Mouse (Mus musculus): ENCODE results near the gene Sik2.

Sik2 gene

DNA sequence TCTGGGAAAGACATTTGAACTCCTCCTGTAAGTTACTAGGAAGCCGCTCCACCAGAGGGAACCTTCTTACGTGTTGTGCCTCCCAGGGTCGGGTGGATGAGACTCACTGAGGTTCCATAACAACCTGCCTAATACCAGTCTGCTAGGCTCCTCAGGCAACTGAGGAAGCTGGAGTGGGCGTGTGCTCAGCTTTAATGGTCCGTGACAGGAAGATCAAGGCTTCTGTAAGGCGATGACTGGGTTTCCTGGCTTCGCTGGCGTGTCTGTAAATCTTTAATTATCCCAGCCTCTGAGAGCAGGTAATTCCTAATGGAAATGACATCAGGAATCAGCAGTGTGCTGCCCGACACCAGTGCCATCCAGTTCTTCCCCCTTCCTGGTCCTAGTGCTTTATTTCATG lies 163.3 kb downstream of the Sik2 start:
- in situ Hi-C loops (cut with MboI): no loop called here

DNA sequence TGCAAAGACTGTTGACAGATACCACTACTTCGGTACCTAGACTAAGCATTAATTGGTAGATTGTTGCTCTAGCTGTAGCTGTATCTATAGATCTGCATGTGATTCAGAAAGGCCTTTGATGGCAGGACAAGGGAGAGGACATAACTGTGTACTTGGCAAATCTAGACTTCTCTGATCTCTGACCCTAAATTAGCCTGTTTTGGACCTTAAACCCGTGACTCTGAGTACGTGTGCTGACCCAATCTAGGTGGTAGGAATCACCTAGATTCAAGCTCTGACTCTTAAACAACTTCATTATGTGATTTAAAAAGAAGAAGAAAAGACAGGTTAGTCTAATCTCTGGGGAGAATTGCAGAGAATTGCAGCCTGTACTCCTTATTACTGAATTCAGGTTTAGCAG lies 163.8 kb downstream of the Sik2 start, which contains the start of gene Ppp2r1b:
TSS of gene Ppp2r1b (plus strand) at position 221 of the 400 bp plus-strand sequence.
- in situ Hi-C loops (cut with MboI): no loop called here
